Mouse (Mus musculus): ENCODE data around the gene Bcl7b.
A peak's percentile ranks its signal among the peaks of the same experiment; 100 is the strongest.

Bcl7b gene

DNA sequence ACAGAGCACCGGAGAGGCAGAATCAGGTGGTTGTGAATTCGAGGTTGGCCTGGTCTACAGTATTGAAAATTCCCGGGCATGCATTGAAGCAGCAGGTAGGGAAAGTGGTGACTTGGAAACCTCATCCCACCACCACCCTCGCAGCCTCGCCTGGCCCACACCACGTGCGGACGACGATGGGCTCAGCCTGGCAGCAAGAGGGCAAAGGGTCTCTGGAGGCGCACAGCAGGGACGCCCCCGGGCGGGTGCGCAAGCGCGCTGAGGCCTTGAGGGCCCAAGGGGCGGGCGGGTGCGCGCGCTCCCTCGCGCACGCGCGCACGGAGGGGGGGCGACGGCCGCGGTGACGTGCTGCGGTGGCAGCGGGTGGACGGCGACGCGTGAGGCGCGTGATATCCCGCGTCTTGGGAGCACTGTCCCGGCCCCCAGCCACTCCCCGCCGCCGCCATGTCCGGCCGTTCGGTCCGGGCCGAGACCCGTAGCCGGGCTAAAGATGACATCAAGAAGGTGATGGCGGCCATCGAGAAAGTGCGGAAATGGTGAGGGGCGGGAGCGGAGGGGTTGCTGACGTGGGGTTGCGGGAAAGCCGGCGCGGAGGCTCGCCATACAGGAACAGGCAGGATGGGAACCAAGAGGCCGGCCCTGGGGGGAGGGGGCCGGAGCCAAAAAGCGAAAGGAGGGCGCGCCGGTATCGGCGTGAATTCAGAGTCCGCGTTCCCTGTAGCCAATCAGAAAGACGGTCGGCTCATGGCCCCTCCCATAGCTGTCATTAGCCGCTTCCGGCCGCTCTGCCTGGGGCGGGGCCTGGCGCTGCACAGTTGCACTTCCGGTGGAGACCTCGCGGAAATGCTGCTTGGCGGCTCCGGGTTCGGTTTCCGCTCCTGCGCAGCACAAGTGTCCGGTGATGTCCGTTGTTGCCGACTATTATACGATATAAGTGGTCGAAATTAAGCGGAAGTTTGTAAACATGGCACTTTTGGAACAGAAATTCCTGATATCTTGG, at the start of gene Bcl7b:
Gene Bcl7b, plus strand, starts transcription at position 221 of the 1,000 bp plus-strand sequence.
- DNase-seq = peak; percentile 96

DNA sequence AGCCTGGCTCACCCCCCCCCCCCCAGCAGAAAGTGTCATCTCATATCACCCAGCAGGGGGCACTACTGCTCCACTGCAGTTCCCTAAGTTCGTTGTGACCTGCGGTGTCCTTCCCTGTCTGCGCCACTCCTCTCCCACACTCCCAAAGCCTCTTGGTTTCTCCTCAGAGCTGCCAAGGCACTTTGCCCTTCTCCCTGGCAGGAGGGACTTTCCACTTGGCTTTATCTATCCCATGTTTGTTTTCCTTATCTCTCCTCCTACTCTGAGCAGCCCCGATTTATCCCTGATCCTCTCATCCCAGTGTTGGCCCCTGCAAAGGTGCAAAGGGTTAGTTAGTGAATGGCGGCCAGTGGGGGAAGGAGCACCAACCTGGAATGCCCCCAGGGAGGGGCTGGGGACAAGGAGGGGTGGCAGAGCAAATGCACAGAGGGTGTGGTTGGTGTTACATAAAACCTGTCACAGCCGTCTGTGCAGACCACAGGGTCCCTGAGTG, 49.4 kb upstream of the Bcl7b start:
- peak; percentile 74 to 77 for DNase-seq

DNA sequence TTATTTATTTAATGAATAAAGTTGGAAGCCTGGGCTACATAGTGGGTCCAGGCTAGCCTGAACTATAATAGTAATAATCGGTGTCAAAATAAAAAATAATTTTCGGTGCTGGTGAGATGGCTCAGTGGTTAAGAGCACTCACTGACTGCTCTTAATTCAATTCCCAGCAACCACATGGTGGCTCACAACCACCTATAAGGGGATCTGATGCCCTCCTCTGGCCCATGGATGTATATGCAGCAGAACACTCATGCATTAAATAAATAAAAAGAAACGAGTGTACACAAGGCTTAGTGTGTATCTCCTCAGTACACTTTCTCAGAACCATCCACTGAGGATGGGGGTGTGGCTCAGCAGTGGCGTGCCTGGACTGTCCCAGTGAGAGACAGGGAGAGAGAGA, 47.3 kb upstream of the Bcl7b start:
- no peak for DNase-seq

GRCm38 (mm10) chr5:135126121-135126520, 42.0 kb upstream of the Bcl7b start:
- DNase-seq = no peak

GRCm38 (mm10) chr5:135127669-135128068, 40.4 kb upstream of the Bcl7b start:
- no peak for DNase-seq

- DNase-seq = no peak
Observed at GRCm38 (mm10) chr5:135129747-135130146, 38.3 kb upstream of the Bcl7b start.

GRCm38 (mm10) chr5:135133736-135134405, 34.2 kb upstream of the Bcl7b start:
- peak; percentile 76 to 80 for DNase-seq

DNA sequence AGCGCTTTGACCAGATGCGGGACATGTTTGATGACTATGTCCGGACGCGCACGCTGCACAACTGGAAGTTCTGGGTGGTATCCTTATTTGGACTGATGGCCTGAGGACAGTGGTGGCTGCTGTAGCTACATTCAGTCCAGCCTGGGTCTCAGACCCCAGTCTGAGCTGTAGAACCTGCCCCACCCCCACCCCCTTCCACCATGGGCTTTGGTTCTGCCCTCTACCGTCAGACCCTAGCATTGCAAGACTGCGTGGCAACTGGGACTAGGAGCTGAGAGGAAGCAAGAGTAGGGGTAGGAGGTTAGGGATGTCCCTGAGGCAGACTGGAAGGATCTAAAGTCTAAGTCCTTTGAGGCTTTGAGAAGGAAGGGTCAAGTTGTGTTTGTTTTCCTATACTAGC, 33.5 kb upstream of the Bcl7b start:
- DNase-seq = peak; percentile 70

DNA sequence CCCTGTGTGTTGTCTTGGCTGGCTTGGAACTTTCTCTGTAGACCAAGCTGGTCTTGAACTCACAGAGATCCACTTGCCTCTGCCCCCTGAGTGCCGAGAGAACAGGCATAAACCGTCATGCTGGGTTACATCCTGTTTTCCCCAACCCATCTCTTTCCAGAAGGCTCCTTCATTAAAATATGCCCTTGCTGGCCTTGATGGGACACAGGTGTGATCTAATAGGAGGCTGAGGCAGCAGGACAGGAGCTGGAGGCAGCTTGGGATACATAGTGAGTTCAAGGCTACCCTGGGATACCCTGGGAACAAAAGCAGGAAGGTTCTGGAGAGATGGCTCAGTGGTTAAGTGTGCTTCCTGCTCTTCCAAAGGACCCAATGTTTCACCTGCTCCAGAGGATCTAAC, 28.2 kb upstream of the Bcl7b start:
- DNase-seq = no peak

- DNase-seq = no peak
Observed at GRCm38 (mm10) chr5:135144469-135144868, 23.6 kb upstream of the Bcl7b start.

DNA sequence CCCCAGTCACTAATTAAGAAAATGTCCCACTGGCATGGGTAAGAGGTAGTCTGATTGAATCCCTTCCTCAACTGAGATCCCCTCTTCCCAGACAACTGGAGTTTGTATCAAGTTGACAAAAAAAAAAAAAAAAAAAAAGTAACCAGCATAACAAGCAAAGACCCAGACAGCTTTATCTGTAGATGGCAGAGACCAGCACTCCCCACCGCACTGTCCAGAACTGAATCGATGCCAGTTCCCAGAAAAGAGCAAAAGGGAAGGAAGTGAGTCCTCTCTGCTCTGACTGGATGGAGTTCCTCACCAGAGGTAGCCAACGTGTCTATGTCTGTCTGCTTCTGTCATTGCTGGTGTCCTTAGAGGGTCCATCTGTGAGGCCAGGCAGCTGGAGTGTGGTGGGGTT, 22.6 kb upstream of the Bcl7b start:
- DNase-seq = no peak

- no peak for DNase-seq
Observed at GRCm38 (mm10) chr5:135145955-135146354, 22.1 kb upstream of the Bcl7b start.

GRCm38 (mm10) chr5:135148715-135149052, 19.4 kb upstream of the Bcl7b start:
- DNase-seq = no peak

DNA sequence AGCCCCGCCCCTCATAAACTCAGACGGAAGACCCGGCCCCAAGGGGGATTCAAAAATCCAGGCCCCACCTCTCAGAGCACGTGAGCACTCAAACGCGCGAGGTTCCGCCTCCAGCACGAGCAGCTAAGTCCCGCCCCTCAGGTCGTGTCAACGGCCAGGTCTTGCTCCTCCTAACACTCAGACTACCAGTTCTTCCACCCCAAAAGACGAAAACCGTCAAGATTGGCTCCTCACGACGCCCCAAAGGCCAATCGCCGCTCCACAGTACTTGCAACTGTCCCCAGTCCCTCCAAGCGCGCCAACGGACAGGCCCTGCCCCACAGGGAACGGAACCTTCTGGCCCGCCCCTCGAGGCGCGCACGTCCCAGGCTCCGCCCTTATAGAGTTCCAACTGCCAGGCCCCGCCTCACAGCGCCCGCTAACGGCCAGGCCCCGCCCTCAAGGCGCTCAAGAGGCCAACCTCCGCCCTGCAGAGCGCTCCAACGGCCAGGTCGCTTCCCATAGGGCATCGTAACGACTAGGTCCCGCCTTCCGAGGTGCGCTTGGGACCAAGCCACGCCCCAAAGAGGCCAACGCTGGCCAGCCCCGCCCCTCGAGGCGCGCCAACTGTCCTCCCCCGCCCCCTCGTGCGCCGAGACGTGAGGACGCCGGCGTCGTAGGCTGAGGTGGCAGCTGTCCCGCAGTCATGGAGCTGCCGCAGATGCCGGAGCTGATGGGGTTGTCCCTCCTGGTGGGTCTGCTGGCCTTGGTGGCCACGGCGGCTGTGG, 18.8 kb upstream of the Bcl7b start, which contains the start of gene Tbl2:
Gene Tbl2, plus strand, starts transcription at position 605 of the 767 bp plus-strand sequence.
- DNase-seq = peak; percentile 99

DNA sequence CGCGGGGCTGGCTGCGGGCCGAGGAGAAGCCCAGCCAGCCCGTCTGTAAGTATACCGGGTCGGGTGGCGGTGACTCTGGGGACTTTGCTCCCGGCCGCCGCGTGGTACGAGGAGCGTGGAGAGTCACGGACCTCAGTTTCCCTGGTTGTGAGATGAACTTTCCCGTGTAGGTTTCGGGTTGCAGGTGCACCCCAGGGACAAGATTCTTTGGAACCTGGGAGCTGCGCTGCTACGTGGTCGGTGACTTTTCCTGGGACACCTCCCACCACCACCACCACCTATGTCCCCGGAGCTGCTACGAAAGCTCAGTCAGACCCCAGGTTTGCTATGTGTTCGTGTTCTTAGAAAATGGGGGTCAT, 18.3 kb upstream of the Bcl7b start:
- DNase-seq = no peak

GRCm38 (mm10) chr5:135156496-135156895, 11.6 kb upstream of the Bcl7b start:
- DNase-seq = peak in 1 of 2 experiments; percentile 28

GRCm38 (mm10) chr5:135161221-135161620, 6.9 kb upstream of the Bcl7b start:
- no peak for DNase-seq

GRCm38 (mm10) chr5:135161650-135162049, 6.4 kb upstream of the Bcl7b start:
- DNase-seq = no peak

- no peak for DNase-seq
Observed at GRCm38 (mm10) chr5:135162361-135162760, 5.7 kb upstream of the Bcl7b start.

GRCm38 (mm10) chr5:135162821-135163220, 5.3 kb upstream of the Bcl7b start:
- no peak for DNase-seq

DNA sequence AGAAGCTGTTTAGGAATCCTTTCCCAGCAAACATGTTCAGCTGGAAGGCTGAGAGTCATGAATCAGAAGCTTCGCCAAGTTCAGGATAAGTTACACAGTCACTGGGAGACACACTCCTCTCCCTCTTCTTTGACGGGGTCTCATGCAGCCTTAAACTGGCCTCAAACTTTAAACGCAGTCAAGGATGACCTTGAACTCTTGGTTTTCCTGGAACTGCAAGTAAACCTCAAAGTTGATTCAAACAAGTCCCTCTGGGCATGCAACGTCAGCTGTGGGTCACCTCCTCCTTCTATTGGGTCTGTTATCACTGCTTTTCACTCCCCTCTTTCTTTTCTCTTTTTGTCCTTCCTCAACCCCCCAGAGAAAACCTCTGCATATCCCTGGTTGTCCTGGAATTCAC, 1.2 kb upstream of the Bcl7b start:
- DNase-seq = no peak

DNA sequence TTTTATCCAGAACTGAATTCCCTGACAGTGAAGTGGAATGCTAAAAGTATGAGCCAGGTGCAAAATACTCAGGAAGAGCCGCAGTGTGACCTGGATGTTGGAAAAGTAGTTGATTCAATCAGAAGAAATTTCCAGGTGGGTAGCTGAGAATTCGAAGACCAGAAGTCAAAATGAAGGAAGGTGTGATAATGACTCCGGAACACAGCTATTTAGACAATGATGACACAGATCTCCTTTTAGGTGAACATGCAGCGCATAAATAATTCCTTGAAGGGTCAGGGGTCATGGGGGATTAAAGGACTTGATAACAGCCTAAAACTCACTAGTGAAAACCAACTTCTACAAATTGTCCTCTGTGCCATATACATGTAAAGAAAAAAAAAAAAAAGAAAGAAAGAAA, 614 bp upstream of the Bcl7b start:
- no peak for DNase-seq

DNA sequence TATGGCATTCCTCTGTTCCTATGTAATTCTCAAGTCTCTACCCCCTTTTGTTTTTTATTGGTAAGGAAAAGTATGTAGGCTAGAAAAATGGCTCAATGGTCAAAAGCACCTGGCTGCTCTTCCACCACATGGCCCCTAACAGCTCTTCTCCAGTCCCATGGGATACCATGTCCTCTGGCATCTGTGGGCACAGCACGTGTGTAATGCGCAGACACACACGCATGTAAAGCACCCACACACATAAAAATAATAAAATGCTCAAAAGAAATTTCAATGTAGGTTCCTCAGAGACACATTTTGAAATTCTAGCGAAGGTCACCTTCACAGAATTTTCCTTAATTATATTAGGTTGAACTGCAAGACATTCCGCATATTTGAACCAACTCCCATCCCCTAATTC, 1.4 kb downstream of the Bcl7b start:
- no peak for DNase-seq
